Mouse (Mus musculus) intestine, embryonic 16.5 days (tissue): ENCODE data around the gene Hltf. TPM values are rescaled to one million over a fixed set of nuclear protein-coding genes. Genes with fewer than 3 reads are reported as not detected.
A peak's percentile ranks its signal among the peaks of the same experiment; 100 is the strongest.

Experiments used
- ATAC-seq: fragments of 200-750 bp; cut with Nextera tagmentation; 2 replicates; pipeline ENCODE4 v1.8.0; 2017; ENCODE audit warnings: moderate TSS enrichment, moderate library complexity
- H3K27ac ChIP-seq: fragments of 300-500 bp; sonication (generic); 2 replicates; pipeline ENCODE4 v1.5.1; 2014; ENCODE audit warnings: mild to moderate bottlenecking, low read length
- H3K27me3 ChIP-seq: fragments of 300-500 bp; sonication (generic); replicated peaks from 2 replicates; pipeline ENCODE4 v1.6.1; 2014; ENCODE audit warnings: low read length, control low read depth, mixed read lengths; ENCODE audit not compliant: control insufficient read depth, insufficient read depth
- H3K36me3 ChIP-seq: fragments of 300-500 bp; sonication (generic); 2 replicates; pipeline ENCODE4 v1.6.1; 2014; ENCODE audit warnings: low read length, control low read depth; ENCODE audit not compliant: control insufficient read depth, insufficient read depth
- H3K4me1 ChIP-seq: fragments of 300-500 bp; sonication (generic); 2 replicates; pipeline ENCODE4 v1.6.1; 2014; ENCODE audit warnings: low read length, control low read depth, mixed read lengths; ENCODE audit not compliant: control insufficient read depth, insufficient read depth
- H3K4me2 ChIP-seq: fragments of 300-500 bp; sonication (generic); 2 replicates; pipeline ENCODE4 v1.6.1; 2014; ENCODE audit warnings: low read depth, low read length, control low read depth
- H3K4me3 ChIP-seq: fragments of 300-500 bp; sonication (generic); 2 replicates; pipeline ENCODE4 v1.5.1; 2014; ENCODE audit warnings: mild to moderate bottlenecking, low read length
- H3K9ac ChIP-seq: fragments of 300-500 bp; sonication (generic); 2 replicates; pipeline ENCODE4 v1.6.1; 2014; ENCODE audit warnings: low read depth, low read length
- H3K9me3 ChIP-seq: fragments of 300-500 bp; sonication (generic); 2 replicates; pipeline ENCODE4 v1.6.1; 2016; ENCODE audit warnings: low read length, control low read depth; ENCODE audit not compliant: control insufficient read depth
- WGBS: fragments of 180-500 bp; shearing (Covaris S2); extraction: QIAGEN DNeasy Blood & Tissue Kit; methylation state at CpG from one replicate; pipeline ENCODE4 v1.1.7; 2014; 5-methylcytosine and 5-hydroxymethylcytosine counted together
- polyA plus RNA-seq: library from polyadenylated mRNA; unstranded; fragments of >200 nt; fragmentation: Nextera tagmentation; extraction: Ambion mirVana; gene quantifications from 2 replicates; pipeline ENCODE4 v1.2.1, GENCODE M21; 2015

The Hltf gene
- polyA plus RNA-seq, 1 experiment from 2014 or later: 14.0 TPM

DNA sequence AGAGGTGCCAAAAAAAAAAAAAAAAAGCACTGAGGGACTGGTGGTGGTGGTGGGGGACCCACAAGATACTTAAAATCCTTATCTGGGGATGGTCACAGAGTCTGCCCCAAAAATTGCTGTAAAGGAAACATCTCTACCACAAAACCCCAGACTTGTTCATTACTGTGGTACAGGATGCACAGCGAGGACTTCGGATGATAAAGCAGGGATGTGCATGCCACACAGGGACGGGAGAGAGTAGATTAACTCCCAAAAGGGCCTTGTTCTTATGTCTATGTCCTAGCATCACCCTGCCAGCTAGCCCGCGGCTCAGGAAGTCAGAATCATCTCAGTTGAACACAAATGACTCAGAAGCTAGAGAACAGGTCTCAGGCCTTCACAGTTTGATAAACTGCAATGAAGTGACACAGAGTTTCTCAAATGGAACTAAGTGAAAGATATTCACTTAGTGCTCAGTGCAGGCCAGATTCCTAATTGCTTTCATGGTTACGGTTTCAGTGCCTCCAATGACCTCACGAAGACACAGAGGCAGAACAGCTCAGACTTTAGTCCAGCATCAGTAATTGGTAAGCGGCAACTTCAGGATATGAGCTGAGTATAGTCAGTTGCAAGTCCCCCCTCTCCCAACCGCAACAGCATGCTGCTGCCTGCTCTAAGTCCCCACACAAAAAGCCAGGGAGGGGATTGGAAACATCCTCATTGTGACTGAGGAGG, 79.4 kb downstream of the Hltf start:
- no peaks in the 10 kb centered on the region for H3K9me3 ChIP-seq
- no peak overlapping the region for H3K9ac ChIP-seq
- H3K27me3 ChIP-seq: no peaks in the 10 kb centered on the region
- no peak overlapping the region for H3K4me3 ChIP-seq
- H3K36me3 ChIP-seq: 0 out of 2 replicates have a peak, but pooled peaks cover 4% of the 10 kb centered on the region
- no peaks in the 10 kb centered on the region for H3K4me1 ChIP-seq
- H3K27ac ChIP-seq: no peak overlapping the region
- H3K4me2 ChIP-seq: no peak overlapping the region
- WGBS: 89% methylated on average over 9 of the region's 9 CpGs
- ATAC-seq: no peak

DNA sequence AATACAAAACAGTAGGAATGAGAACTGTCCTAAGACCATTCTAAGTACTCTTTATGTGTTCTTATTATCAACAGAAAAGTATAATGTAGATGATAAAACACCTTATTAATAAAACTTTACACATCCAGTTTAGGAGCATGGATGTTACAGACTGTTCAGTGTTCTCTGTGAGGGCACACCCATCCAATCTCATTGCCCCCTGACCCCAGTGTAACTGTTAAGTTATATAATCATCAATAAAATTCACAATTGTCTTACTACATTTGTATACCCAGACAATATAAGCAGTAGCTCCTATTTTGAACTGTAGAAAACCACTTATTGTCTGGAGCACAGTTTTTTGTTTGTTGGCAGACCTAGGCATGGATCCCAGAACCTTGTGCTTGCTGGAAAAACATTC, 83.6 kb downstream of the Hltf start:
- Histone ChIP-seq H3K36me3 (0 out of 2 replicates have a peak, but pooled peaks cover 4% of the 10 kb centered on the region), H3K4me3 (no peak overlapping the region), H3K4me1 (no peaks in the 10 kb centered on the region), H3K9me3 (no peaks in the 10 kb centered on the region), H3K27me3 (no peaks in the 10 kb centered on the region), H3K4me2 (no peak overlapping the region), H3K27ac (peak overlapping the region; percentile 43), H3K9ac (no peak overlapping the region)
- ATAC-seq: peak; percentile 53

DNA sequence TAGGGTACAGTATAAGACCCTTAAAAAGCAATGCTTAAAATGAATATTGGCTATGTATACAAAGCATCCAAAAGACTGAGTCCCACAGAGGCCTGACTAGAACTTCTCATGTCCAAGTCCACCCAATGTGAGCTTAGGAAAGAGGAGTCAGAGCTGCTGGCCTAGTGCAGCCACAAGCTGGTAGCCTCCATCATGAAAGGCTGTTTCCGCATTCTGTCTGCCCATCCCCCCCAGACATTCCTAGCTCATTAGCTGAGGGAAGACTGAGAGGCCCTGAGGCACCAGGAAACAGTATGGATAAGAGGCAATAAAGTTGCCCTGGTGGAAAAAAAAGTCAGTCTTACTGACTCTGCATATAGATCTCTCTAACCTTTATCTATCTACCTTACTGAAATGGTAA, 84.1 kb downstream of the Hltf start:
- Histone ChIP-seq H3K36me3 (0 out of 2 replicates have a peak, but pooled peaks cover 6% of the 10 kb centered on the region), H3K4me3 (no peak overlapping the region), H3K27me3 (no peaks in the 10 kb centered on the region), H3K4me1 (no peaks in the 10 kb centered on the region), H3K27ac (peak overlapping the region; percentile 43), H3K9me3 (no peaks in the 10 kb centered on the region), H3K4me2 (no peak overlapping the region), H3K9ac (no peak overlapping the region)
- ATAC-seq: peak; percentile 96
- 22% methylated on average over 1 of the region's 1 CpGs for WGBS

DNA sequence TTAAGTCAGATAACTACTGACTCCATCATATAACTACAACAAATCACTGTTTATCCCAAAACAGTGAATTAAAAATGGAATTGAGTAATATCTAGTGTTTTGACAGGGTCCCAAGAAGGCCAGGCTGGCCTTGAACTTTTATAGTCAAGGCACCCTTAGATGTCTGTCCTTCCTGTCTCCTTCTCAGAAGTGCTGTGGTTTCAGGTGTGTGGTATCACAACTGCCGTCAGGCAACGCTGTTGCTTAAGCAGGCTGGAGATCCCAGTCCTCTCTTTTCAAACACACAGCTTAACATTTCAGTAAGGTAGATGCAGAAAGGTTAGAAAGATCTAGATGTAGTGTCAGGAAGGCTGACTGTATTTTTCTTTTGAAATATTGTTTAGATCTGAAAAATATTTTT, 84.5 kb downstream of the Hltf start:
- Histone ChIP-seq H3K9ac (no peak overlapping the region), H3K27ac (no peak overlapping the region), H3K36me3 (0 out of 2 replicates have a peak, but pooled peaks cover 3% of the 10 kb centered on the region), H3K9me3 (no peaks in the 10 kb centered on the region), H3K4me2 (no peak overlapping the region), H3K27me3 (no peaks in the 10 kb centered on the region), H3K4me3 (no peak overlapping the region), H3K4me1 (no peaks in the 10 kb centered on the region)
- WGBS: 81% methylated on average over 2 of the region's 2 CpGs
- ATAC-seq: peak; percentile 63

DNA sequence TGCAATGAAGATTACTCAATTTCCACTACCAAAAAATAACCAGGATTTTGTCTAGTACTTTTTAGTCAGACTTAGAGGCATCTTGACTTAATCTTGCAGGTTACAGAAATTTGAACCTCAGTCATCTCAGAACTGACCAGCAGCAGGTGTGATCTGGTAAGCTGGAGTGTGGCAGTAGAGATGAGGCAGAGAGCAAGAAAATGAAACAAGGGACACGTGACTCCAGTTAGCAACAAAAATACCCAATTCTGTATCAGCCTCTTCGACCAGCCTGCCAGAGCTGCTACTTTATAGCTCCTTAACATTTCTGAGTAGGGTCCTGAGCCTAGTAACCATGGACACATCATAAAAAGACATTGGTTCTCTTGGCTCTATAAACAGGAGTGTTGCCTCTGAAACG, 85.0 kb downstream of the Hltf start:
- WGBS: 66% methylated on average over 3 of the region's 3 CpGs
- Histone ChIP-seq H3K27me3 (no peaks in the 10 kb centered on the region), H3K36me3 (0 out of 2 replicates have a peak, but pooled peaks cover 3% of the 10 kb centered on the region), H3K4me3 (no peak overlapping the region), H3K9ac (no peak overlapping the region), H3K27ac (no peak overlapping the region), H3K4me1 (no peaks in the 10 kb centered on the region), H3K9me3 (no peaks in the 10 kb centered on the region), H3K4me2 (no peak overlapping the region)
- ATAC-seq: no peak

DNA sequence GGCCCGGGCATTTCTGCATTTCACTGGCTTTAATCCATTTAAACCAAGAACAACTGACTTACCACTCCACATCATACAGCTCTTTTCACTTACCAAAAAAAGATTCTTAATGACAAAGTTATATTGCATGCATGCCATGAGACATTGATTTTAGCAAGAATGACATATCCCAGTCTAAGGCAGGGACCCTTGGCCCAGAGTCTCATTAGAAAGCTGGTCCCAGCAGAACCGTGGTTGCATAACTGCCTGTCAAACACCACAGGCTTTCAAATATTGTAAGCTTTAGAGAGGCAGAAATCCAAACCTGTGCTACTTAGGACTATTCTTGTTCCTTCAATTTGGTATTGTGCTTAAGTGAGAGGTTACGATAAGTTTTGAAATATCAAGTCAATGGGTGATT, 86.1 kb downstream of the Hltf start:
- 84% methylated on average over 3 of the region's 3 CpGs for WGBS
- H3K4me3 ChIP-seq: no peak overlapping the region
- H3K27me3 ChIP-seq: no peaks in the 10 kb centered on the region
- H3K27ac ChIP-seq: no peak overlapping the region
- H3K36me3 ChIP-seq: 0 out of 2 replicates have a peak, but pooled peaks cover 5% of the 10 kb centered on the region
- H3K4me2 ChIP-seq: no peak overlapping the region
- H3K4me1 ChIP-seq: no peaks in the 10 kb centered on the region
- H3K9me3 ChIP-seq: no peaks in the 10 kb centered on the region
- ATAC-seq: no peak
- no peak overlapping the region for H3K9ac ChIP-seq

DNA sequence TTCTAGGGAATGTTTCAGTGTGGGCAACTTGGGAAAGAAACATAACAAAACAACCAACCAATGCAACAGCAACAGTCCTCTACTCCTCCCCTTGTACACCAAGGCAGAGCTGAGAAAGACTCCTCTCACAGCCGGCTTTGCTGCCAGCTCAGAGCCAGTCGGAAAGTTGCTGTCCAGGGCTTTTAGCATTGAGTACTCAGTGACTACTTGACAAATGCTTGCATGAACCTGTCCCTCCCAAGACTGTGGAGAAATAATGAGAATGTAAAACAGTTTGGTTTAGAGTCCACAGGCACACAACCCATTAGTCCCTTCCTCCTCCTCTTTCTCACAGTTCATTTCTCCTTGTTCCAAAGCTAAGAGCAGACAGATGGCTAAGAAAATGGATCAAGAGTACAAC, 86.8 kb downstream of the Hltf start:
- Histone ChIP-seq H3K9me3 (no peaks in the 10 kb centered on the region), H3K4me3 (no peak overlapping the region), H3K36me3 (0 out of 2 replicates have a peak, but pooled peaks cover 5% of the 10 kb centered on the region), H3K4me1 (no peaks in the 10 kb centered on the region), H3K4me2 (no peak overlapping the region), H3K27me3 (no peaks in the 10 kb centered on the region), H3K27ac (no peak overlapping the region), H3K9ac (no peak overlapping the region)
- ATAC-seq: no peak
- WGBS: 47% methylated on average over 2 of the region's 2 CpGs

DNA sequence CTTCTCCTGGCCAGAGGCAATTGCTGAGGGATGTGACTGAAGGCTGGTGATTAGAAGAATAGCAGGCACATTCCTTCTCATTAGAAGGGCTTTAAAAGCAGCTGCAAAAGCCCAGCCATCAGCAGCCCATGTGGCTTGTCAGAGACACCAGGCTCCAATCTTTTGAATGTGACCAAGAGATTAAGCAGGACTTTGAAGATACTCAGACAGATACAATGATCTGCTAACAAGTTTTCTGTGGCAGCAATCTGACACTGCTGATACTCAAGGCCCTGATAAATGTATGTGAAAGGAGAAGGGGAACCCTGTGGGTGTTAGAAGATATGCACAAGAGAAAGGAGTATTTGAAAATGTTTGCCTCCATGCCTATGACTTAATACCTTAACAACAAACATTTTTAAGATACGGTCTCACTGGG, 88.1 kb downstream of the Hltf start:
- H3K4me2 ChIP-seq: no peak overlapping the region
- no peaks in the 10 kb centered on the region for H3K4me1 ChIP-seq
- no peak for ATAC-seq
- 0 out of 2 replicates have a peak, but pooled peaks cover 5% of the 10 kb centered on the region for H3K36me3 ChIP-seq
- H3K27ac ChIP-seq: no peak overlapping the region
- H3K27me3 ChIP-seq: no peaks in the 10 kb centered on the region
- no peaks in the 10 kb centered on the region for H3K9me3 ChIP-seq
- WGBS: 74% methylated on average over 1 of the region's 1 CpGs
- H3K4me3 ChIP-seq: no peak overlapping the region
- no peak overlapping the region for H3K9ac ChIP-seq

DNA sequence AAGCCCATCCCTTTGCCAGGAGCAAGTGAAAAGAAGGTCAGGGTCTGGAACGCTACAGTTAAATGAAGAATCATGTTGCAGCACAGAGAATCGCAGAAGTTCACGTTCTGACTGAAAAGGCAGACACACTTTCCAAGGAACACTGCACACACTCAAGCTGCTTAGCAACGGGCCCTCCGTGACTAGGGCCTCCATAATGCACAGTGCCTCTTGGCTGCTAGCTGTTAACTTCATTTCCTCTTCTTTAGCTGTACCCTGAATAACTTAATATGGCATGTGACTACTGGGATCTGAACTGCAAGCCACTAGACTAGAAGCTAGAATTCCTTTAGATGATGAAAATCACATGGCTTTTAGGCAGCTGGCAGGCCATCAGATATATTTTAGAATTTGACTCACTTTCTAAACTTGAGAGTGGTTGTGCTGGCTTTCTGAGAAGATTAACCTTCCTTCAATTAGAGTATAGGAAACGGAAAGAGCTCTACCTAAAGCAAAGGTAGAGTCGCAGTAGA, 89.3 kb downstream of the Hltf start:
- H3K4me3 ChIP-seq: no peak overlapping the region
- H3K9ac ChIP-seq: no peak overlapping the region

More for the DNA sequence above, 89.3 kb downstream of the Hltf start:
- no peak overlapping the region for H3K4me2 ChIP-seq
- H3K27me3 ChIP-seq: no peaks in the 10 kb centered on the region
- H3K9me3 ChIP-seq: no peaks in the 10 kb centered on the region
- H3K36me3 ChIP-seq: 0 out of 2 replicates have a peak, but pooled peaks cover 5% of the 10 kb centered on the region
- H3K4me1 ChIP-seq: no peaks in the 10 kb centered on the region
- H3K27ac ChIP-seq: no peak overlapping the region
- 73% methylated on average over 7 of the region's 7 CpGs for WGBS
- ATAC-seq: no peak
